Mouse (Mus musculus): ENCODE results near the gene Ndufb10.

GRCm38 (mm10) chr17:24719494-24720222 is 4.6 kb downstream of the Ndufb10 start:
- peak; percentile 99 for TF ChIP-seq POLR2A (IDR thresholded peaks at IDR 0.05; ENCODE audit: insufficient read depth, low read depth, low read length)
- TF ChIP-seq EP300 (IDR thresholded peaks at IDR 0.05; ENCODE audit: insufficient read depth, low read depth, low read length): peak; percentile 25; the same call in 1 of the 2 replicates
